Mouse (Mus musculus) heart, adult 2 months (tissue): ENCODE measurements around the gene Cxcr5.

Experiments used
- CTCF ChIP-seq: fragments of 200-600 bp; IDR thresholded peaks from 2 replicates; pipeline ENCODE4 v1.8.1; 2022; ENCODE audit warnings: antibody characterized with exemption, mild to moderate bottlenecking, moderate library complexity
- EP300 ChIP-seq: fragments of 200-500 bp; IDR thresholded peaks from 2 replicates; pipeline ENCODE4 v1.6.1; 2011; ENCODE audit warnings: low read depth, low read length, control low read depth; ENCODE audit not compliant: insufficient read depth
- POLR2A ChIP-seq: fragments of 200-500 bp; IDR thresholded peaks from 2 replicates; pipeline ENCODE4 v1.6.1; 2011; ENCODE audit warnings: mild to moderate bottlenecking, low read depth, low read length, control low read depth; ENCODE audit not compliant: insufficient read depth

DNA sequence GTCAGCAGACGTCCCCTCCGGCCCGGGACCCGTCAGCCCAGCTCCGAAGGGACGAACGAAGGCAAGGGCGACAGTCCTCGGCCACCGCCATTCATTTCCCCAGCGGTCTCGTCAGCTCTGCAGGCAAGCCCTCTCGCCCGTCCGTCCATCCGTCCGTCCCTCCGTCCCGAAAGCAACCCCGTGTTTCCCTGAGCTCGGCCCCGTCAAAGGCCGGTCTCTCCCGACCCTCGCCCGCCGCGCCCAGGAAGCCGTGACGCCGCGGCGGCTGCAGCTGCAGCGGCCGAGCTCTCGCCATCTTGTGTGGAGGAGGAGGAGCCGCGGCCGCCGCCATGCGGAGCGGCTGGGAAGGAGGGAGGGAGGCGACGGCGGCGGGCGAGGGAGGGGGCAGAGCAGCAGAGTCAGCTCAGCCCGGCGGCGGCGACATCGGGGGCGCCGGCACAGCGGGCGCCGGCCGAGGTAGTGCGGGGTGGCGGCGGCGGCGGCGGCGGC is 42.7 kb upstream of the Cxcr5 start:
- TF ChIP-seq POLR2A (peak; percentile 56; the same call in 1 of the 2 replicates), CTCF (no peak), EP300 (0 out of 2 replicates have a peak, but pooled peaks have one; percentile 11)
